Mouse (Mus musculus): ENCODE measurements at regions not wholly inside any gene's neighbourhood (a gene's known extent, or its start where the extent isn't known, plus 50 kb on each side); places are given as distances from the start of the nearest gene placed in this dataset.
A peak's percentile ranks its signal among the peaks of the same experiment; 100 is the strongest.

DNA sequence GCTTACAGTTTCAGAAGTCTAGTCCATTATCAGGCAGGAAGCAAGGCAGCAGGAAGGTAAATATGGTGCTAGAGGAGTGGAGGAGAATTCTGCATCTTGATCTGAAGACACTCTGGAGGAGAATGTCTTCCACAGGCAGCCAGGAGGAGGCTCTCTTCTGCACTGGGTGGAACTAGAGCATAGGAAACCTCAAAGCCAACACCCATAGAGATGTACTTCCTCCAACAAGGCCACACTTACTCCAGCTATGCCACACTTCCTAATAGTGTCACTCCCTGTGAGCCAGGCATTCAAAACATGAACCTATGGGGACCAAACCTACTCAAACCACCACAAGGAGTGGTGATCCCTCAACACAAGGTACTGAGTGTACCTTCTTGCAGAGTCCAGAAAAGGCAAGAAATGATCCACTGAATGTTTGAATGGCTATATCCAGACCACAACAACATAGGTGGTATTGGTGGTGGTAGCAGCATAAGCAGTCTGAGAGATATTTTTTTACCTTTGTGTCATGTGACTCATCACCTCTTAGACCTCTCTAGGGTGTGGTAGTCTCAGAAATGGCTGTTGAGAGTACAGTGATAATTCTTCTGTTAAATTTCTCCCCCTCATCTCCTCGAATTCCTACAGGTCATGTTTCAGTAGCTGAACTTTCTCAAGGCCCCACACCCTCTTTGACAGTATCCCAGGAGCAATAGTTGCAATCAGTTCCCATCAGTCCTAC, 152.3 kb upstream of the Mbnl1 start:
- DNase-seq = no peak

- no peak for DNase-seq
Observed at GRCm38 (mm10) chr3:60323514-60323913, 149.1 kb upstream of the Mbnl1 start.

DNA sequence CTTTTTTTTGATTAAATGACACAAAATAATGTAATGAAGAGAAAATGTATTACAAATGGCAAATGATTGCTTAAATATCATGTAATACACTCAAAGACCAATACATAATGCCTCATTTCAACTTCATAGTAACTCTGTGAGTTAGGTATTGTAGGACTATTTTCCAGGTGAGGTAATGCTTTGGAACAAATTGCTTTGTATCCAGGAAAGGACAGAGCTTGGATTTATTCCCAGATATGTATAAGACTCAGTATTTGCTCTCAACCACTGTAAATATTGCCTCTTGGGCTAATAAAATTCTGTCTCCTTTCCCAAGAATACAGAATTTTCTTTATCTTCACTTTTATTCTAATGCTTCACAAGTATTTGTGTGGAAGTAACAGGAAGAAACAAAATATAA, 148.2 kb upstream of the Mbnl1 start:
- no peak for DNase-seq

DNA sequence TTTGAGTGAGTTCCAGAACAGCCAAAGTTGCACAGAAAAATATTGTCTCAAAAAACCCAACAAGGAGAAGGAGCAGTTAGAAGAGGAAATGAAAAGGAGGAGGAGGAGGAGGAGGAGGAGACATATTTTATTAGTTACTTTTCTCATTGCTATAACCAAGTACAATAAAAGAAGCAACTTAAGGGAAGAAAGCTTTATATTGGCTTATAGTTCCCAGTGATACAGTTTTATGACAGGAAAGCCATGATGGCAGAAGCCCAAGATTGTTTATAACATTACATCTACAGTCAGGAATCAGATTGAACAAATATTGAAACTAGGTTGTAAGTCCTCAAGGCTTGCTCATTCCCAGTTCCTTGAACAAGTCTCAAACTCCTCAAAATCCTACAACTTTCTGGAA, 147.7 kb upstream of the Mbnl1 start:
- no peak for DNase-seq

GRCm38 (mm10) chr3:60332460-60332859, 140.2 kb upstream of the Mbnl1 start:
- no peak for DNase-seq

GRCm38 (mm10) chr3:60333669-60334068, 139.0 kb upstream of the Mbnl1 start:
- no peak for DNase-seq

- DNase-seq = no peak
Observed at GRCm38 (mm10) chr3:60334133-60334532, 138.5 kb upstream of the Mbnl1 start.

GRCm38 (mm10) chr3:60346390-60346789, 126.2 kb upstream of the Mbnl1 start:
- DNase-seq = no peak

DNA sequence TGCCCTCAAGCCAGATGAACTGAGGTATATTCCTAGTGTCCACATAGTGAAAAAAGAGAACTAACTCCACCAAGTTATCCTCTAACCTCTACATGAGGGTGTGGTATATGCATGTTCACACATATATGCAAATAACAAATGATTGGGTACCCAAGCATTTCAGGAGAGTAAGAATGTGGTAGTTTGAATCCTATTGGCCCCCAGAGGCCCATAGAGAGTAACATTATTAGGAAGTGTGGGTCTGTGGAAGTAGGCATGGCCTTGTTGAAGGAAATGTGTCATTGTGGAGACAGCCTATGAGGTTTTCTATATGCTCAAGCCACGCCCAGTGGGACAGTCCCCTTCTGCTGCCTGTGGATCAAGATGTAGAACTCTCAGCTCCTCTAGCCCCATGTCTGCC, 125.6 kb upstream of the Mbnl1 start:
- no peak for DNase-seq

- no peak for DNase-seq
Observed at GRCm38 (mm10) chr3:60371176-60371965, 101.3 kb upstream of the Mbnl1 start.

GRCm38 (mm10) chr3:60373662-60374061, 99.0 kb upstream of the Mbnl1 start:
- no peak for DNase-seq

DNA sequence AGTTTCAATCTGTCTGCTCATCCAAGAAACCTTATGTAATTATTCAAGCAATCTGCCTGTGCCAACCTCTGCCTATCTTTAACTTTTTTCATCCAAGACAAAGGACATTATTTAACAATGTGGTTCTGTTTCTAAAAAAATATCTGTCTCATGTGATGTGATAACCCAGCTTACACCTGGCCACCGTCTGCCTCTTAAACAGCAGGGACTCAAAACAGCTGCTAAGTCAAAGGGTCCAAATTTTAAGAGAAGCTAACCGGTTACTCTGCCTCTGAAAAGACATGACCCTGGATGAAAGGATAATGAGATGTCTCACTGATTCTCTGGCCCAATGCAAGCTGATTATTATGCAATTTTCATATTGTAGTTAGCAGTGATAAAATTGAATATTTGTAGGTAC, 84.0 kb upstream of the Mbnl1 start:
- no peak for DNase-seq

GRCm38 (mm10) chr3:60389032-60389431, 83.6 kb upstream of the Mbnl1 start:
- no peak for DNase-seq

DNA sequence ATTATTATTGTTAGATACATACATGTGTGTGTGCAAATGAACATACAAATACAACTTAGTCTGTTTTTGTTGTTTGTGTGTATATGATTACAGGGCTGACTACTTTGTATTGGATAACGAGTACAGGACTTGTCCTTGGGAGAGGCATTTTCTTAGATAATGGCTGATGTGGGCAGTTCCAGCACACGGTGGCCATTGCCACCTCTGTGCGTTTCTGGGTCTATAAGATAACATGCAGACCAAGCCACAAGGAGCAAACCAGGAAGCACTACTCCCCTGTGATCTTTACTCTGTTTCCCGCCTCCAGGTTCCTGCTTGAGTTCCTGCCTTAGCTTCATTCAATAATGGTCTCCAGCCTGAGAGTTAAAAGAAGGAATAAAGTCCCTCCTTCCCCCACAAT, 77.3 kb upstream of the Mbnl1 start:
- DNase-seq = no peak

- DNase-seq = no peak
Observed at GRCm38 (mm10) chr3:60396971-60397370, 75.7 kb upstream of the Mbnl1 start.

GRCm38 (mm10) chr3:60398796-60399195, 73.8 kb upstream of the Mbnl1 start:
- no peak for DNase-seq

GRCm38 (mm10) chr3:60402251-60402830, 70.3 kb upstream of the Mbnl1 start:
- no peak for DNase-seq

- no peak for DNase-seq
Observed at GRCm38 (mm10) chr3:60407426-60407825, 65.2 kb upstream of the Mbnl1 start.

GRCm38 (mm10) chr3:60407906-60408305, 64.7 kb upstream of the Mbnl1 start:
- DNase-seq = no peak

DNA sequence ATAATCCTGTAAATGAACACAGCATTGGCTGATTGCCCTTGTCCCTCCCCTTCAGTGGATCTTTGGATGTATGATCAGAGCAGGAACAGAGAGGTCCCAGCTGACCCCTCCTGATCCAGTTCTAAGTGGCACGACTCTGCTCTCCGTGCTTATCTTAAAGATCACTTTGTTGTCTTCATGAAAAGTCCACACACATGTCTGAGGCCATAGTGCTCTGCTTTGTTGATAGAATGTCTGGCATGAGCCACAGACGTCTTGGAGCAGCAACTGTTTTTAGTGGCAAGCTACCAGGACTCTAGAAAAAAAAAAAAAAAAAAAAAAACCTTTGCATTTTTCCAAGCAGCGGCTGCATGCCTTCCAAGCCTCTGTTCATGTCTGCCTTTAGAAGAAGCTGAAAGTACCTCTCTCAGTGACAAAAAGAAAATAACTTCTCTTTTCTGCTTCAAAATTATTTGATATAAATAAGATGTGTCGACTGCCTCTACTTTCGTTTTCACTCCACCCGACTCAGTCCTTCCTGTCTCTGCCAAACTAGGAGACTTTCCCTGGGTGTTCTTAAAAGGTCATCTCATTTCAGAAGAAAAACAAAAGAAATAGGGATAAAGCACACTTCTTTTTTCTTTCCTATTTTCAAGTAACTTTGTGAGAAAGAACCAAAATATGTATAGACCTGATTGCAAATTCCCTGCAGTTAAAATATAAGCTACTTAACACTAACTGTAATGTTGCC, 63.9 kb upstream of the Mbnl1 start:
- DNase-seq = peak; percentile 7

GRCm38 (mm10) chr3:60409283-60409633, 63.4 kb upstream of the Mbnl1 start:
- no peak for DNase-seq

GRCm38 (mm10) chr3:60411746-60412145, 60.9 kb upstream of the Mbnl1 start:
- no peak for DNase-seq

DNA sequence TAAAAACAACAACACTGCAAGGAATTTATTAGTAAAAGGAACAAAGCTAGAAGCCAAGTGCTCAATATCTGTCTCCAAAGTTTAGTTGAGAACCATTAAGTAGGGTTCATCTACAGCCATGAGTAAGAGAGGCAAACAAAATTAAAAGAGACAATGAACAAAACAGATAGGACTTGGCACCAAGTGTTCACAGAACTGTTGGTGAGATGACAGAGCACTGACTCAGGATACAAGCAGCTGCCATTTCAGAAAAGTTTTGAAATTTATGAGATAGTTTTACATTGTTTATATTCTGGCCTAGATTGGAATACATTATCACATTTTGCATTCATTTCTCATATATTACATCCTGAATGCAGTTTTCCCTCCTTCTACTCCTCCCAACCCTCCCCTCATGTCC, 60.4 kb upstream of the Mbnl1 start:
- DNase-seq = no peak

DNA sequence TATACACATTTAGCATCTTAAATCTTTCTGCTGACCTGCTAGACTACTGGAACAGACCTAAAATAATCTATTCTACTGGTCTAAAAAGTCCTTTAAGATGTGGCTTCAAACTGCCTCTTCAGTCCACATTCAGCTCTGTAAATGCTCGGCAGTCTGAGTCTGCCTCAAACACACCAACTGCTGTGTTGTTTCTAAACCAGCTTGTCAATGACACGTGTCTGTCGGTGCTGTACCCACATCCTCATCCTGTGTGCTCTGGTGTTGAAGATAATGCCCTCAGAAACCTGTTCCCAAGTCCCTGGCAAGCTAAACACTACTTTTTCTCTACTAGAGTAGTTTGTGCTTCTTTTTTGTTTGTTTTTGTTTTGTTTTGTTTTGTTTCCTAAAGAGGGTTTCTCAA, 58.9 kb upstream of the Mbnl1 start:
- no peak for DNase-seq

Measured in right cerebral cortex, postnatal 25 days (tissue).